Comparison of ENCODE assay signal across 21 mouse cellular contexts in the genomic region with DNA sequence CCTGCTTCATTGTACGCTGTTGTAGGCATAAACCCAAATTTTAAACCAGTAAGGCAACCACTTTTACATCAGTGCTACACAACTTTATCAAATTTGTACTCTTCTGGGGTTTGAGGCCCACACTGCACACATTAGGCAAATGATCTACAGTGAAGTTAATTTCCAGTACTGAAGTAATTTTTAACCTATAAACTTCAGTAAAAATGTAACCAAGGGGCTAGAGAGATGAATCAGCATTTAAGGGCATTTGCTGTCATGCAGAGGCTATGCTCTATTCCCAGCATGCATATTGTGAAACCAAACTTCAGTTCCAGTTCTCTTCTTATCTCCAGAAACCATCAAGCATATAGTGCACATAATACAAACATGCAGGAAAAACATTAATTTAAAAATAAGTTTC. TPM values are rescaled to one million over a fixed set of nuclear protein-coding genes. Genes with fewer than 3 reads are reported as not detected.
DNase-seq lines count a peak whose midpoint lies in the region; ATAC-seq and TF ChIP-seq lines count a peak whose summit lies in the region.
"Had no signal": no experiment of that assay in that cellular context is flagged by ENCODE, and none has a peak within 500 bp of the region (broad histone marks: within the 10 kb centered on the region; RNA-seq: fewer than 3 reads in every experiment).

No protein-coding gene starts in this region.

- H3K27me3 ChIP-seq in kidney, adult 2 months (replicated peaks; ENCODE audit: control insufficient read depth, insufficient read depth, low read length) = no peaks in the 10 kb centered on the region
- H3K27me3 ChIP-seq in kidney, embryonic 16.5 days (ENCODE audit: insufficient read depth, low read length) = no peaks in the 10 kb centered on the region
- H3K27me3 ChIP-seq in kidney, embryonic 15.5 days = no peaks in the 10 kb centered on the region
- no peaks in the 10 kb centered on the region for H3K27me3 ChIP-seq in liver, postnatal 0 days (ENCODE audit: insufficient read depth, low read length)
- H3K27me3 ChIP-seq: embryonic facial prominence, embryonic 12.5 days; forebrain, embryonic 13.5 days; forebrain, embryonic 15.5 days had no signal

- no peak overlapping the region for H3K9ac ChIP-seq in kidney, embryonic 16.5 days (replicated peaks; ENCODE audit: low read length)
- no peak overlapping the region for H3K9ac ChIP-seq in kidney, embryonic 15.5 days
- no peak overlapping the region for H3K9ac ChIP-seq in liver, postnatal 0 days (replicated peaks)
- H3K9ac ChIP-seq: embryonic facial prominence, embryonic 12.5 days; forebrain, embryonic 13.5 days; forebrain, embryonic 15.5 days; forebrain, postnatal 0 days had no signal

- TF ChIP-seq EP300 in liver, postnatal 0 days (IDR thresholded peaks at IDR 0.05; ENCODE audit: low read depth) = no peak

- no peaks in the 10 kb centered on the region; the same call in 1 of the 2 replicates for H3K4me1 ChIP-seq in kidney, adult 2 months (ENCODE audit: control insufficient read depth, insufficient read depth, low read length)
- no peaks in the 10 kb centered on the region for H3K4me1 ChIP-seq in kidney, embryonic 16.5 days (ENCODE audit: insufficient read depth, low read length)
- H3K4me1 ChIP-seq in kidney, embryonic 15.5 days = no peaks in the 10 kb centered on the region
- no peaks in the 10 kb centered on the region for H3K4me1 ChIP-seq in liver, postnatal 0 days (ENCODE audit: insufficient read depth)
- H3K4me1 ChIP-seq: embryonic facial prominence, embryonic 10.5 days; embryonic facial prominence, embryonic 12.5 days; forebrain, embryonic 13.5 days; forebrain, embryonic 15.5 days had no signal

- TF ChIP-seq CTCF in kidney, adult 2 months (conservative IDR thresholded peaks at IDR 0.05; ENCODE audit: insufficient read depth, insufficient read length, low read depth, low read length) = no peak
- no peak for TF ChIP-seq CTCF in liver, postnatal 0 days (IDR thresholded peaks at IDR 0.05; ENCODE audit: low read depth)

- 76% methylated on average over 1 of the region's 1 CpGs for WGBS in kidney, adult 2 months
- 94% methylated on average over 1 of the region's 1 CpGs for WGBS in kidney, embryonic 16.5 days
- WGBS in kidney, embryonic 15.5 days = 98% methylated on average over 1 of the region's 1 CpGs
- WGBS in liver, postnatal 0 days (ENCODE audit: insufficient replicate concordance) = 94% methylated on average over 1 of the region's 1 CpGs

- H3K4me3 ChIP-seq in kidney, adult 2 months (ENCODE audit: insufficient read depth, low read depth, low read length) = no peak overlapping the region
- H3K4me3 ChIP-seq in kidney, embryonic 16.5 days (ENCODE audit: low read length) = no peak overlapping the region
- H3K4me3 ChIP-seq in kidney, embryonic 15.5 days (replicated peaks) = no peak overlapping the region
- H3K4me3 ChIP-seq in liver, postnatal 0 days (ENCODE audit: low read depth, low read length) = no peak overlapping the region
- H3K4me3 ChIP-seq: embryonic facial prominence, embryonic 10.5 days; embryonic facial prominence, embryonic 12.5 days; forebrain, embryonic 13.5 days; forebrain, embryonic 15.5 days had no signal

- TF ChIP-seq POLR2A in kidney, adult 2 months (IDR thresholded peaks at IDR 0.05; ENCODE audit: low read depth, low read length) = no peak

- no peak overlapping the region for H3K4me2 ChIP-seq in kidney, embryonic 16.5 days (replicated peaks; ENCODE audit: low read depth, low read length)
- no peak overlapping the region for H3K4me2 ChIP-seq in kidney, embryonic 15.5 days
- no peak overlapping the region for H3K4me2 ChIP-seq in liver, postnatal 0 days (ENCODE audit: low read depth, low read length)
- H3K4me2 ChIP-seq: embryonic facial prominence, embryonic 12.5 days; forebrain, embryonic 13.5 days; forebrain, embryonic 15.5 days had no signal

- H3K27ac ChIP-seq in kidney, adult 2 months (ENCODE audit: insufficient read depth, low read depth, low read length) = no peak overlapping the region
- H3K27ac ChIP-seq in kidney, embryonic 16.5 days (ENCODE audit: low read length) = no peak overlapping the region
- no peak overlapping the region for H3K27ac ChIP-seq in kidney, embryonic 15.5 days
- H3K27ac ChIP-seq in liver, postnatal 0 days (ENCODE audit: low read depth) = no peak overlapping the region
- H3K27ac ChIP-seq: embryonic facial prominence, embryonic 10.5 days; embryonic facial prominence, embryonic 12.5 days; forebrain, embryonic 13.5 days; forebrain, embryonic 15.5 days had no signal

- no peaks in the 10 kb centered on the region for H3K9me3 ChIP-seq in kidney, embryonic 16.5 days (ENCODE audit: low read length)
- H3K9me3 ChIP-seq in kidney, embryonic 15.5 days (replicated peaks) = no peaks in the 10 kb centered on the region
- no peaks in the 10 kb centered on the region for H3K9me3 ChIP-seq in liver, postnatal 0 days (ENCODE audit: low read length)
- H3K9me3 ChIP-seq: embryonic facial prominence, embryonic 10.5 days; embryonic facial prominence, embryonic 12.5 days; forebrain, embryonic 13.5 days; forebrain, embryonic 15.5 days had no signal

- peaks cover 39% of the 10 kb centered on the region for H3K36me3 ChIP-seq in kidney, adult 2 months (ENCODE audit: control insufficient read depth, insufficient read depth, low read length)
- peaks cover 63% of the 10 kb centered on the region for H3K36me3 ChIP-seq in kidney, embryonic 16.5 days (ENCODE audit: insufficient read depth, low read length)
- peaks cover 88% of the 10 kb centered on the region for H3K36me3 ChIP-seq in kidney, embryonic 15.5 days
- H3K36me3 ChIP-seq in liver, postnatal 0 days (replicated peaks; ENCODE audit: insufficient read depth, low read length) = peaks cover 93% of the 10 kb centered on the region

- ATAC-seq in kidney, embryonic 16.5 days (ENCODE audit: low FRiP score, low TSS enrichment) = peak; percentile 12; the same call in 1 of the 2 replicates
- ATAC-seq in kidney, embryonic 15.5 days (replicated peaks; ENCODE audit: low FRiP score) = no peak
- ATAC-seq in liver, postnatal 0 days = peak; percentile 18; the same call in 1 of the 2 replicates
- ATAC-seq in granulocyte monocyte progenitor cell, adult 5-6 weeks (replicated peaks; ENCODE audit: poor library complexity, severe bottlenecking) = 0 out of 2 replicates have a peak, but pooled peaks have one; percentile 22
- ATAC-seq: forebrain, embryonic 13.5 days; forebrain, embryonic 15.5 days; forebrain, postnatal 0 days had no signal

- peak; percentile 61 for DNase-seq in kidney, adult 2 months
- DNase-seq in kidney, adult 11 months = no peak
- DNase-seq in liver, postnatal 0 days = no peak
- DNase-seq in liver = no peak
- DNase-seq in MN1 (ENCODE audit: low spot score) = no peak
- DNase-seq: adrenal gland, adult 2 months; adrenal gland, postnatal 10 days; adrenal gland, postnatal 25 days; cerebellum, adult 11 months; cerebellum, adult 18-20 months; cerebellum, adult 8-10 months; cerebellum, adult 9-11 months; cerebellum, postnatal 14 days; forebrain, postnatal 0 days had no signal

RNA-seq across cellular contexts. Expression of a gene that starts 14.6 kb away (rescaled TPM):
- polyA plus RNA-seq in kidney, adult 2 months (2012; rRNA removed) = 31.1 and 39.3 TPM in 2 replicates
- 569 and 661 TPM in 2 replicates for polyA plus RNA-seq in kidney, embryonic 16.5 days (2015; fragmentation: Nextera tagmentation; extraction: Ambion mirVana)
- polyA plus RNA-seq in kidney, embryonic 15.5 days (2015; fragmentation: Nextera tagmentation; extraction: Ambion mirVana) = 653 and 664 TPM in 2 replicates
- 228 and 239 TPM in 2 replicates for polyA plus RNA-seq in liver, postnatal 0 days (2015; fragmentation: Nextera tagmentation; extraction: Ambion mirVana)
- 317 and 379 TPM in 2 replicates for total RNA-seq in granulocyte monocyte progenitor cell, adult 5-6 weeks (2014; fragmentation: Nextera tagmentation)
- total RNA-seq in granulocyte monocyte progenitor cell, adult 5-6 weeks (2017) = 566 and 641 TPM in 2 replicates

RNA-seq across cellular contexts. Expression of a gene that starts 21.5 kb away (rescaled TPM):
- polyA plus RNA-seq in kidney, adult 2 months (2012; rRNA removed) = 112 and 138 TPM in 2 replicates
- polyA plus RNA-seq in kidney, embryonic 16.5 days (2015; fragmentation: Nextera tagmentation; extraction: Ambion mirVana) = 56.1 and 60.1 TPM in 2 replicates
- 47.7 and 50.2 TPM in 2 replicates for polyA plus RNA-seq in kidney, embryonic 15.5 days (2015; fragmentation: Nextera tagmentation; extraction: Ambion mirVana)
- 38.9 and 40.2 TPM in 2 replicates for polyA plus RNA-seq in liver, postnatal 0 days (2015; fragmentation: Nextera tagmentation; extraction: Ambion mirVana)
- total RNA-seq in granulocyte monocyte progenitor cell, adult 5-6 weeks (2014; fragmentation: Nextera tagmentation) = 57.3 and 66.6 TPM in 2 replicates
- 38.8 and 41.6 TPM in 2 replicates for total RNA-seq in granulocyte monocyte progenitor cell, adult 5-6 weeks (2017)

RNA-seq across cellular contexts. Expression of a gene that starts 21.6 kb away (rescaled TPM):
- polyA plus RNA-seq in kidney, adult 2 months (2012; rRNA removed) = 396 and 507 TPM in 2 replicates
- 361 and 371 TPM in 2 replicates for polyA plus RNA-seq in kidney, embryonic 16.5 days (2015; fragmentation: Nextera tagmentation; extraction: Ambion mirVana)
- 406 and 428 TPM in 2 replicates for polyA plus RNA-seq in kidney, embryonic 15.5 days (2015; fragmentation: Nextera tagmentation; extraction: Ambion mirVana)
- 292 and 295 TPM in 2 replicates for polyA plus RNA-seq in liver, postnatal 0 days (2015; fragmentation: Nextera tagmentation; extraction: Ambion mirVana)
- total RNA-seq in granulocyte monocyte progenitor cell, adult 5-6 weeks (2014; fragmentation: Nextera tagmentation) = 174 and 217 TPM in 2 replicates
- 28.9 and 38.1 TPM in 2 replicates for total RNA-seq in granulocyte monocyte progenitor cell, adult 5-6 weeks (2017)

RNA-seq across cellular contexts. Expression of a gene that starts 30.8 kb away (rescaled TPM):
- 14.6 and 16.3 TPM in 2 replicates for polyA plus RNA-seq in kidney, adult 2 months (2012; rRNA removed)
- 68.2 and 82.5 TPM in 2 replicates for polyA plus RNA-seq in kidney, embryonic 16.5 days (2015; fragmentation: Nextera tagmentation; extraction: Ambion mirVana)
- polyA plus RNA-seq in kidney, embryonic 15.5 days (2015; fragmentation: Nextera tagmentation; extraction: Ambion mirVana) = 78.4 and 79.3 TPM in 2 replicates
- 11.7 and 15.0 TPM in 2 replicates for polyA plus RNA-seq in liver, postnatal 0 days (2015; fragmentation: Nextera tagmentation; extraction: Ambion mirVana)
- 17.1 and 33.3 TPM in 2 replicates for total RNA-seq in granulocyte monocyte progenitor cell, adult 5-6 weeks (2014; fragmentation: Nextera tagmentation)
- 32.1 and 53.4 TPM in 2 replicates for total RNA-seq in granulocyte monocyte progenitor cell, adult 5-6 weeks (2017)

RNA-seq across cellular contexts. Expression of a gene that starts 38.6 kb away (rescaled TPM):
- polyA plus RNA-seq in kidney, adult 2 months (2012; rRNA removed) = 1.9 and 2.6 TPM in 2 replicates
- 22.0 and 26.5 TPM in 2 replicates for polyA plus RNA-seq in kidney, embryonic 16.5 days (2015; fragmentation: Nextera tagmentation; extraction: Ambion mirVana)
- 18.1 and 19.4 TPM in 2 replicates for polyA plus RNA-seq in kidney, embryonic 15.5 days (2015; fragmentation: Nextera tagmentation; extraction: Ambion mirVana)
- 0.88 and 3.0 TPM in 2 replicates for polyA plus RNA-seq in liver, postnatal 0 days (2015; fragmentation: Nextera tagmentation; extraction: Ambion mirVana)
- 11.6 and 29.4 TPM in 2 replicates for total RNA-seq in granulocyte monocyte progenitor cell, adult 5-6 weeks (2014; fragmentation: Nextera tagmentation)
- 27.0 and 32.3 TPM in 2 replicates for total RNA-seq in granulocyte monocyte progenitor cell, adult 5-6 weeks (2017)
